Mouse (Mus musculus) telencephalon, adult 2 months (tissue): ENCODE data around the gene Atad1.
A peak's percentile ranks its signal among the peaks of the same experiment; 100 is the strongest.
"Not testable (repeated sequence)": the region's sequence is repeated elsewhere in the genome, so short reads cannot be mapped to it uniquely, and the experiment has no call there.

Source experiments
- DNase-seq: peaks from one replicate; pipeline ENCODE4 v3.0.0-alpha.2; 2011; ENCODE audit warnings: low read depth, low spot score

Gene Atad1

DNA sequence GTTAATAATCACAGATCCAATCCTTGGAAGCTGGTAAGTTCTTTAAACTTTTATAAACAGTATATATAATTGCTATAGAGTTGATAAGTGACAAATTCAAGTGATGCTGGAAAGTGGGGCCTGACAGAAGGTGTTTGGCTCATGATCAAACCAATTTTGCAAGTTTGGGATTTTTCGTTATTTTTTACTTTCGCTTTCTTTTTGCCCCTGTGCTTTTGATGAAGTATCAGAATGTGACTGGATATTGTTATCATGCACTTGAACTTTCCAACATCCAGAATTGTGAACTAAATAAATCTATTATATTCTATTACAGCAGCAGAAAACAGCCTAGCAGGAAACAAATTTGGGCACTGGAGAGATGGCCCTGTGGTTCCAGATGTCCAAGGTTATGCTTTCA, 58.7 kb downstream of the Atad1 start:
- no peak for DNase-seq

DNA sequence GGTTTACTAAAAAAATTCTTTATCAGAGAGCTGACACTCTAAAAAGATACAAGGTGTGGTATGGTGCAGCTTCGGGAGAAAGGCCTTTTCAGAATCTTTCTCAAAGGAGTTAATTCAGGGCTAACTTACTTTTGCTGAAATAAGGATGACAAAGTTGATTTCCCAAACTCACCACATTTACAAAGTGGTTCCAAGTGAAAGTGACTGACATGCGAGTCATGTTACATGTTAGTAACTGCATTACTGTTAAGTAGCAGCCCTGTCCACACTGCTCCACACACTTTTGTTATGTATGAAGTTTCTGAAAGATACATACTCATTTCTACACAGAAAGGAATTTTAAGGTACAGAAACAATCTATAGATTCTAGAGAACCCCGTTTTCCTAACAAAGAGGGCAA, 63.8 kb downstream of the Atad1 start:
- DNase-seq = no peak

DNA sequence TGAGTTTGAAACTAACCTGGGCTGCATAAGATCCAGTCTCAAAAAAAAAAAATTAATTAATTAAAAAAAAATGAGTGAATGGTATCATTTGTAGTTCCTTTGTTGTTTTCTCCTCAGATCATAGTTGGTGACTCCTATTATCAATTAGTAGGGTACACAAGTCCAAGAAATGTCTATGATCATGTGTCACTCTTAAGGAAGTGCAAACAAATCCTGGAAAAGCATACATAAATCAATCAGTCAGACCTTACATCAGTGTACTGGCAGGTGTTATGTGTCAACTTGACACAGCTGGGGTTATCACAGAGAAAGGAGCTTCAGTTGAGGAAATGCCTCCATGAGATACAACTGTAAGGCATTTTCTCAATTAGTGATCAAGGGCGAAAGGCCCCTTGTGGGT, 71.8 kb downstream of the Atad1 start:
- DNase-seq = not testable (repeated sequence)

- no peak for DNase-seq
These were observed 74.3 kb downstream of the Atad1 start for GRCm38 (mm10) chr19:32665243-32665642.

DNA sequence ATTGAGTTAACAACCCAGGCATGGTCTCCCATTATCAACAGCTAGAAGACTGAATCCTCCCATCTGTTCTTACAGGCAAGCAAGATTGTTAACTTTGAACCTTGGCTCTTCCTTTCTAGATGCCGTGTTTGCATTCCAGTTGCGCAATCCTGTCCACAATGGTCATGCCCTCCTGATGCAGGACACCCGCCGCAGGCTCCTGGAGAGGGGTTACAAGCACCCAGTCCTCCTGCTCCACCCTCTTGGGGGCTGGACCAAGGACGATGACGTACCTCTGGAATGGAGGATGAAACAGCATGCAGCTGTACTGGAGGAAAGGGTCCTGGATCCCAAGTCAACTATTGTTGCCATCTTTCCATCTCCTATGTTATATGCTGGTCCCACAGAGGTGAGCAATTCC, 76.7 kb downstream of the Atad1 start:
- DNase-seq = no peak

GRCm38 (mm10) chr19:32659346-32659745, 80.2 kb downstream of the Atad1 start:
- no peak for DNase-seq

- DNase-seq = no peak
These were observed 85.8 kb downstream of the Atad1 start for GRCm38 (mm10) chr19:32653630-32654362.

DNA sequence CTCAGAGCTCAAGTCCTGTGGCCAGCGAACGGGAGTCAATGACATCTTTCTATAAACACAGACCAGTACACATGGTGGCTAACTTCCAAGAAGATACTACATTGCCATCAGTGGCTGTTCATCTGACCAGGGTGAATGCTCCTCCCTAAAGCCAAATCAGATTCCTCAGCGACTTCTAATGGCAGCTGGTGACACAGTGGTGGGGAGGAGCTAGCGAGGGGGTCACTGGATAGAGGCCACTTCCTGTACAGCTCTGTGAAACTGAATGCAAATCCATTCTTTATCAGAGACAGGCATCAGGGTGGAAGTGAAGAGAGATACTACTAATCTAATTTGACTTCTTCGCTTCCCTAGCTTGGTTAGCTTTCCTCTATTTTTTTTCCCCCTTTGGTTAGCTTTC, 86.5 kb downstream of the Atad1 start:
- no peak for DNase-seq

- DNase-seq = no peak
These were observed 88.5 kb downstream of the Atad1 start for GRCm38 (mm10) chr19:32651046-32651445.

- peak; percentile 10 for DNase-seq
These were observed 91.5 kb downstream of the Atad1 start for GRCm38 (mm10) chr19:32648019-32648571.

DNA sequence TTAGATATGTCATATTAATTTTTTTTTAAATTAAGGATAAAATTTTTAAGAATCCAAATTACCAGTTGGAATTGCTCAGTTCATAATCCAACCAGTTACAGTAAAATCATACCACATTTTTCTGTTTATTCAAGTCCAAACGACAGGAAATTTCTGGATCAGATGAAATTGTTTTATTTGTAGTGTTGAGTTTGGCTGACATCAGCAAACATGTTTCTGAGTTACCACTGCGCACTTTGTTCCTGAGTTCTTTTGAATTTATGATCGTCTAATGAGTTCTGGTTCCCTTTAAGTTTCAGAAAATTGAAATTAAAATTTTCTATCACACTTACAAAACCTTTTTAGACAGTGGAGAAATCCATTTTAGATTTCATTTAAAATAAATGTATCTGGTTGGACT, 93.2 kb downstream of the Atad1 start:
- DNase-seq = no peak

GRCm38 (mm10) chr19:32645939-32646338, 93.6 kb downstream of the Atad1 start:
- DNase-seq = no peak

DNA sequence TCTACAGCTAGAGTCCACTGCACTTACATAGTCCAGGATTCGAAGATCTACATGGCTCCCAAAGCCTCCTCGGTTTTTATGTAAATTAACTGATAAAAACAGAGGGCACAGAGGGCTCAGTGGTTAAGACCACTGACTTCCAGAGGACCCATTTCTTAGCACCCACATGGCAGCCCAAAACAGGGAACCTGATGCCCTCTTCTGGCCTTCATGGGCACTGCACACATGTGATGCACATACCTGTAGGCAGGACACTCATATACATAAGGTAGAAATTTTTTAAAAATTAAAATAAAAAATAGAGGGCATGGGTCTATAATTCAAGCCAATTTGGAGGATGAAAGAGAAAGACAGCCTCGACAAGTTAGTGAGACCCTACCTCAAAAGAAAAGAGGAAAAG, 95.9 kb downstream of the Atad1 start:
- no peak for DNase-seq

DNA sequence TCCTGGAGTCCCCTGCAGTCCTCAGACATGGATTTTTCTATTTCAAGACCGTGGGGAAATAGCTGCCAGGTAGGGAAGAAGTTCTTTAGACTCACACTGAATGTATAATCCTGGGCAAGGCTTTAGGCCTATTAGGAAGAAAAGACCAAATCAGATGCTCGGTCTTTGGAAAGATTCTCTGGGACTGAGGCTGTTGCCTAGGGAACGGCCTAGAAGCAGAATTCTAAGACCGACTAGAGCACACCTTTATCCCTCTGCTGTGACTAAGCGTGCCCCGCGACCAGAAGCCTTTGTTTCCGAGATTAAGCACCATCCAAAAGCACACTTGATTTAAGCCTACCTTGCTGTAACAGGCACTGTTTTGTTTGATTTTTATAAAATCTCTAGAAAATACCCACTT, 97.6 kb downstream of the Atad1 start:
- DNase-seq = no peak

DNA sequence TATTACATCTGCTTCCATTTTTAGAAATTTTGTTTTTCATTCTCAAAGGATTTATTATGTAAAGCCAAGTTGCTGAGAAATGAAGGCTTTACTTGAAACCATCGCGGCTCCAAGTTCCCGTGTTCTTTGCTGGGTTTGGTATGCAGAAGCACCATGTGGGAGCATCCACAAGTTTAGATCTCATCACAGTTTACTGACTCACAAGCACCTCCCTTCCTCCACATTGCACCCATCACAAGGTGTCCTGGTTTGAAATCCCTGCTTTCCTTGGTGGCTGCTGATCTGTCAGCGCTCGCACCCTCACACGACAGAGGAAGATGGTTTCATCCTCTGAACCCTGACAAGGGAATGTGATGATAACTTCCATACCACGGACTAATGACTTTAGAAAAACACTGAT, 98.1 kb downstream of the Atad1 start:
- peak; percentile 33 for DNase-seq

- DNase-seq = no peak
These were observed 101.2 kb downstream of the Atad1 start for GRCm38 (mm10) chr19:32638276-32638903.

GRCm38 (mm10) chr19:32637357-32638275, 102.0 kb downstream of the Atad1 start:
- no peak for DNase-seq

- no peak for DNase-seq
These were observed 104.7 kb downstream of the Atad1 start for GRCm38 (mm10) chr19:32634916-32635315.

- DNase-seq = no peak
These were observed 110.9 kb downstream of the Atad1 start for GRCm38 (mm10) chr19:32628572-32629132.

DNA sequence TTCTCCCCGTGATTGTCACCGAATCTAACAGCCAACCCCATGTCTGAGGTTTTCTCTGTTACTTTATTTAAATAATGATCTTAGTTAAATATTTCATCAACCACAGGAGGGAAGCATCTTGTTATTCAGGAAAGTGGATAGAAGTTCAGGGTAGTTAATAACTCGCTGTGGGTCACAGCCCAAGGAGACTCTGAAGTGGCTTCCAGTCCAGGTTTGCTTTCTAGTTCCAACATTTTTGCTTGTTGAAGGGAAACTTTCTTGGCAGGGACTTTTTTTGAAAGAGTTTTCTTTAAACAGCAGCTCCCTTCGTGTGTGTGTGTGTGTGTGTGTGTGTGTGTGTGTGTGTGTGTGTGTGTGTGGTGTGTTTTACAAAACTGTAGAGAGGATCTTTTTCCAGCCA, 112.0 kb downstream of the Atad1 start:
- DNase-seq = no peak

GRCm38 (mm10) chr19:32626768-32627331, 112.7 kb downstream of the Atad1 start:
- no peak for DNase-seq
